ENCODE assay signal across 7 mouse cellular contexts in the genomic region with DNA sequence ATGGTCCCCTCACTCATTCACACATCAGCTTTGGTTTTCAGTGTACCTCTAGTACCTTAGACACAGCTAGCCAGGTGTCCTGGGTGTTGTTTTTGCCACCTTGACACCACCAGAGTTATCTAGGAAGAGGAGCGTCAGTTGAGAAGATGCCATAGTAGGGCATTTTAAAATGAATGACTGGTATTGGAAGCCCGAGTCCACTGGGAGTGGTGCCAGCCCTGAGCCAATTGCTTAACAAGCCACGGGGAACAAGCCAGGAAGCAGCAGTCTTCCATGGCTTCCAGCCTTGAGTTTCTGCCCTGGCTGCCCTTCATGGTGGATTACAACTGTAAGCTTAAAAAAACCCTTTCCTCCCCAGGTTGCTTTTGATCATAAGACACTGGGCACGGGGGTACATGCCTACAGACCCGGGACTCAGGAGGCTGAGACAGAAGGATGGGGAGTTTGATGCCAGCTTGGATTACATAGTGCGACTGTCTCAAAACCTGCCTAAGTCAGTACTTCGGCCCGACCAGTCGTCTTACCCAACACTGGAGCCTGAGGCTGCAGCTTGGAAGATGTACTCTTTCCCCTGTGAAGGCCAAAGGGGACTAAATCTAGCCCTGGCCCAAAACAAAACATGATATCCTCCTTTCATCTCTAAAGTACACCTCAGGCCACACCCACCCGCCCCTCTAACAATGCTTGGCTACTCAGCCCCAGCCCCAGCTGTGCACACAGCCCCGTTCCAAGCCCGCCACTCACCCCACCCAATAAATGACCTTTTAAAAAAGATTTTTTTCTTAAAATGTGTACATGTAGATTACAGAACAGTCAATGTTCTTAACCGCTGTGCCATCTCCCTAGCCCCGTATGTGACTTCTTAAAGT. TPM values are rescaled to one million over a fixed set of nuclear protein-coding genes. Genes with fewer than 3 reads are reported as not detected.
DNase-seq lines count a peak whose midpoint lies in the region; ATAC-seq lines count a peak whose summit lies in the region.

No protein-coding gene starts in this region.

- H3K9me3 ChIP-seq in hindbrain, embryonic 16.5 days (ENCODE audit: control insufficient read depth, low read length) = no peaks in the 10 kb centered on the region
- no peaks in the 10 kb centered on the region for H3K9me3 ChIP-seq in hindbrain, embryonic 12.5 days (replicated peaks)
- no peaks in the 10 kb centered on the region for H3K9me3 ChIP-seq in embryonic facial prominence, embryonic 15.5 days (replicated peaks)
- no peaks in the 10 kb centered on the region for H3K9me3 ChIP-seq in lung, embryonic 16.5 days (ENCODE audit: control insufficient read depth, low read length)

- no peak; the same call in 1 of the 2 replicates for ATAC-seq in hindbrain, embryonic 16.5 days
- no peak for ATAC-seq in hindbrain, embryonic 12.5 days (ENCODE audit: low FRiP score)
- no peak for ATAC-seq in embryonic facial prominence, embryonic 15.5 days (ENCODE audit: insufficient number of reproducible peaks, low FRiP score, low TSS enrichment, low read depth)
- ATAC-seq in lung, embryonic 16.5 days (ENCODE audit: low read depth) = peak; percentile 16; the same call in 1 of the 2 replicates
- no peak for ATAC-seq in monocyte, adult 5-6 weeks (replicated peaks; ENCODE audit: insufficient number of reproducible peaks, low FRiP score, low TSS enrichment, poor library complexity, severe bottlenecking)

- peaks cover 5% of the 10 kb centered on the region for H3K4me1 ChIP-seq in hindbrain, embryonic 16.5 days (ENCODE audit: control insufficient read depth, insufficient read depth, low read depth, low read length)
- peaks cover 7% of the 10 kb centered on the region for H3K4me1 ChIP-seq in hindbrain, embryonic 12.5 days
- peaks cover 15% of the 10 kb centered on the region for H3K4me1 ChIP-seq in embryonic facial prominence, embryonic 15.5 days
- H3K4me1 ChIP-seq in lung, embryonic 16.5 days (replicated peaks; ENCODE audit: control insufficient read depth, insufficient read depth, low read length) = peaks cover 11% of the 10 kb centered on the region; the same call in 1 of the 2 replicates

- no peak overlapping the region for H3K27ac ChIP-seq in hindbrain, embryonic 16.5 days (ENCODE audit: low read depth, low read length)
- no peak overlapping the region for H3K27ac ChIP-seq in hindbrain, embryonic 12.5 days
- H3K27ac ChIP-seq in embryonic facial prominence, embryonic 15.5 days (replicated peaks) = no peak overlapping the region
- no peak overlapping the region for H3K27ac ChIP-seq in lung, embryonic 16.5 days (ENCODE audit: low read length)

- no peak overlapping the region for H3K4me3 ChIP-seq in hindbrain, embryonic 16.5 days (ENCODE audit: low read length)
- no peak overlapping the region for H3K4me3 ChIP-seq in hindbrain, embryonic 12.5 days
- H3K4me3 ChIP-seq in embryonic facial prominence, embryonic 15.5 days (replicated peaks) = no peak overlapping the region
- H3K4me3 ChIP-seq in lung, embryonic 16.5 days (ENCODE audit: low read length) = no peak overlapping the region

- no peaks in the 10 kb centered on the region for H3K36me3 ChIP-seq in hindbrain, embryonic 16.5 days (ENCODE audit: control insufficient read depth, insufficient read depth, low read length)
- H3K36me3 ChIP-seq in hindbrain, embryonic 12.5 days = peaks cover 9% of the 10 kb centered on the region; the same call in 1 of the 2 replicates
- H3K36me3 ChIP-seq in embryonic facial prominence, embryonic 15.5 days = peaks cover 5% of the 10 kb centered on the region; the same call in 1 of the 2 replicates
- H3K36me3 ChIP-seq in lung, embryonic 16.5 days (ENCODE audit: control insufficient read depth, insufficient read depth, low read length) = no peaks in the 10 kb centered on the region

- H3K27me3 ChIP-seq in hindbrain, embryonic 16.5 days (replicated peaks; ENCODE audit: control insufficient read depth, insufficient read depth, low read length) = no peaks in the 10 kb centered on the region
- H3K27me3 ChIP-seq in hindbrain, embryonic 12.5 days = no peaks in the 10 kb centered on the region
- no peaks in the 10 kb centered on the region for H3K27me3 ChIP-seq in embryonic facial prominence, embryonic 15.5 days
- H3K27me3 ChIP-seq in lung, embryonic 16.5 days (ENCODE audit: control insufficient read depth, insufficient read depth, low read depth, low read length) = no peaks in the 10 kb centered on the region

- peak; percentile 14 for DNase-seq in thymus, postnatal 14 days
- DNase-seq in thymus, adult 18-20 months = no peak

- H3K4me2 ChIP-seq in hindbrain, embryonic 16.5 days (ENCODE audit: low read length) = no peak overlapping the region
- H3K4me2 ChIP-seq in hindbrain, embryonic 12.5 days (replicated peaks) = no peak overlapping the region
- H3K4me2 ChIP-seq in embryonic facial prominence, embryonic 15.5 days (replicated peaks) = 0 out of 2 replicates have a peak overlapping the region, but pooled peaks have one; percentile 19
- 0 out of 2 replicates have a peak overlapping the region, but pooled peaks have one; percentile 8 for H3K4me2 ChIP-seq in lung, embryonic 16.5 days (ENCODE audit: low read depth, low read length)

- WGBS in hindbrain, embryonic 16.5 days = 63% methylated on average over 14 of the region's 14 CpGs
- 74% methylated on average over 14 of the region's 14 CpGs for WGBS in hindbrain, embryonic 12.5 days
- 48% methylated on average over 14 of the region's 14 CpGs for WGBS in embryonic facial prominence, embryonic 15.5 days
- WGBS in lung, embryonic 16.5 days = 56% methylated on average over 14 of the region's 14 CpGs

- H3K9ac ChIP-seq in hindbrain, embryonic 16.5 days (ENCODE audit: low read depth, low read length) = 0 out of 2 replicates have a peak overlapping the region, but pooled peaks have one; percentile 11
- H3K9ac ChIP-seq in hindbrain, embryonic 12.5 days = no peak overlapping the region
- no peak overlapping the region for H3K9ac ChIP-seq in embryonic facial prominence, embryonic 15.5 days
- no peak overlapping the region for H3K9ac ChIP-seq in lung, embryonic 16.5 days (ENCODE audit: low read length)

RNA-seq across cellular contexts. Expression of gene Naa38, which starts 5.5 kb away (rescaled TPM):
- 102 and 130 TPM in 2 replicates for polyA plus RNA-seq in hindbrain, embryonic 16.5 days (2015; fragmentation: Nextera tagmentation; extraction: Ambion mirVana)
- polyA plus RNA-seq in hindbrain, embryonic 12.5 days (2016; fragmentation: Nextera tagmentation; extraction: Ambion mirVana) = 94.0 and 103 TPM in 2 replicates
- 150 and 158 TPM in 2 replicates for polyA plus RNA-seq in embryonic facial prominence, embryonic 15.5 days (2015; fragmentation: Nextera tagmentation; extraction: Ambion mirVana)
- 158 and 165 TPM in 2 replicates for polyA plus RNA-seq in lung, embryonic 16.5 days (2015; fragmentation: Nextera tagmentation; extraction: Ambion mirVana)
- total RNA-seq in monocyte, adult 5-6 weeks (2017) = 51.4 to 93.3 TPM (median 54.6 TPM) in 3 replicates

RNA-seq across cellular contexts. Expression of gene Cyb5d1, which starts 5.7 kb away (rescaled TPM):
- 28.7 and 33.0 TPM in 2 replicates for polyA plus RNA-seq in hindbrain, embryonic 16.5 days (2015; fragmentation: Nextera tagmentation; extraction: Ambion mirVana)
- 48.0 and 50.5 TPM in 2 replicates for polyA plus RNA-seq in hindbrain, embryonic 12.5 days (2016; fragmentation: Nextera tagmentation; extraction: Ambion mirVana)
- 32.6 and 40.9 TPM in 2 replicates for polyA plus RNA-seq in embryonic facial prominence, embryonic 15.5 days (2015; fragmentation: Nextera tagmentation; extraction: Ambion mirVana)
- 32.3 and 32.6 TPM in 2 replicates for polyA plus RNA-seq in lung, embryonic 16.5 days (2015; fragmentation: Nextera tagmentation; extraction: Ambion mirVana)
- total RNA-seq in monocyte, adult 5-6 weeks (2017) = 19.2 to 55.3 TPM (median 20.9 TPM) in 3 replicates

RNA-seq across cellular contexts. Expression of gene Tmem88, which starts 8.3 kb away (rescaled TPM):
- polyA plus RNA-seq in hindbrain, embryonic 16.5 days (2015; fragmentation: Nextera tagmentation; extraction: Ambion mirVana) = 8.9 and 9.2 TPM in 2 replicates
- 13.2 and 14.8 TPM in 2 replicates for polyA plus RNA-seq in hindbrain, embryonic 12.5 days (2016; fragmentation: Nextera tagmentation; extraction: Ambion mirVana)
- 19.5 and 20.0 TPM in 2 replicates for polyA plus RNA-seq in embryonic facial prominence, embryonic 15.5 days (2015; fragmentation: Nextera tagmentation; extraction: Ambion mirVana)
- polyA plus RNA-seq in lung, embryonic 16.5 days (2015; fragmentation: Nextera tagmentation; extraction: Ambion mirVana) = 54.7 and 57.4 TPM in 2 replicates
- total RNA-seq in monocyte, adult 5-6 weeks (2017) = 3.1 to 3.8 TPM in 2 of 3 replicates, not detected in the other

RNA-seq across cellular contexts. Expression of gene Chd3, which starts 20.6 kb away (rescaled TPM):
- polyA plus RNA-seq in hindbrain, embryonic 16.5 days (2015; fragmentation: Nextera tagmentation; extraction: Ambion mirVana) = 68.0 and 73.2 TPM in 2 replicates
- 93.4 and 97.6 TPM in 2 replicates for polyA plus RNA-seq in hindbrain, embryonic 12.5 days (2016; fragmentation: Nextera tagmentation; extraction: Ambion mirVana)
- polyA plus RNA-seq in embryonic facial prominence, embryonic 15.5 days (2015; fragmentation: Nextera tagmentation; extraction: Ambion mirVana) = 88.3 and 91.8 TPM in 2 replicates
- polyA plus RNA-seq in lung, embryonic 16.5 days (2015; fragmentation: Nextera tagmentation; extraction: Ambion mirVana) = 56.9 and 60.3 TPM in 2 replicates
- 76.7 to 192 TPM (median 86.2 TPM) in 3 replicates for total RNA-seq in monocyte, adult 5-6 weeks (2017)

RNA-seq across cellular contexts. Expression of gene Kdm6b, which starts 23.7 kb away (rescaled TPM):
- 22.9 and 29.0 TPM in 2 replicates for polyA plus RNA-seq in hindbrain, embryonic 16.5 days (2015; fragmentation: Nextera tagmentation; extraction: Ambion mirVana)
- 51.4 and 51.6 TPM in 2 replicates for polyA plus RNA-seq in hindbrain, embryonic 12.5 days (2016; fragmentation: Nextera tagmentation; extraction: Ambion mirVana)
- 35.5 and 37.2 TPM in 2 replicates for polyA plus RNA-seq in embryonic facial prominence, embryonic 15.5 days (2015; fragmentation: Nextera tagmentation; extraction: Ambion mirVana)
- 25.2 and 26.0 TPM in 2 replicates for polyA plus RNA-seq in lung, embryonic 16.5 days (2015; fragmentation: Nextera tagmentation; extraction: Ambion mirVana)
- 14.3 to 27.5 TPM (median 16.8 TPM) in 3 replicates for total RNA-seq in monocyte, adult 5-6 weeks (2017)

Comparison
In these comparisons a context has a peak if more than half of its experiments do, and no peak if none do; other contexts are left out.
1. H3K4me2 ChIP-seq: peak in embryonic facial prominence, embryonic 15.5 days (single experiment) and lung, embryonic 16.5 days (single experiment); none in hindbrain, embryonic 16.5 days (single experiment) and hindbrain, embryonic 12.5 days (single experiment).